In the genomic region with DNA sequence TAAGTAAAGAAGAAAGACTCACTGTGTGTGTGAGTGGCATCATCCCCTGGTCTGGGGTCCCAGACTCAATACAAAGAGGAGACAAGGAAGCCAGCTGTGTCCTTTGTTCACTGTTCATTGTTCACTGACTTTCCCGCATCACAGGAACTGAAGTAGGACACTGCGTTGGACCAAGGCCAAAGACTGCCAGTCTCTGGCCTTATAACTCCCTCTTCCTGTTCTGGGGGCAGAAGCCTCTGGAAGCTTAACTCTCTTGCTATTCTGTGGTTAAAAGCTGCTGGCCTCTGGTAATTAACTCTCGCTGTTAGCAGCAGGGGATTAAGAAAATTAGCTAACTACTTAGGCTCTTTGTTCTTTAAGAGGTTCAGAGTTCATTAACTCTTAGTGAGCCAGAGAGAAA, we compare ENCODE assay signal across 19 mouse cellular contexts.
DNase-seq lines count a peak whose midpoint lies in the region; ATAC-seq and TF ChIP-seq lines count a peak whose summit lies in the region.
"Had no signal": no experiment of that assay in that cellular context is flagged by ENCODE, and none has a peak within 500 bp of the region (broad histone marks: within the 10 kb centered on the region; RNA-seq: fewer than 3 reads in every experiment).

No protein-coding gene starts in this region.

- 11% methylated on average over 3 of the region's 3 CpGs for WGBS in hindbrain, postnatal 0 days
- 13% methylated on average over 3 of the region's 3 CpGs for WGBS in hindbrain, embryonic 16.5 days
- WGBS in midbrain, embryonic 14.5 days: 5% methylated on average over 3 of the region's 3 CpGs
- WGBS in midbrain, embryonic 13.5 days: 4% methylated on average over 3 of the region's 3 CpGs
- WGBS in embryonic facial prominence, embryonic 10.5 days: 15% methylated on average over 3 of the region's 3 CpGs

- H3K9ac ChIP-seq in hindbrain, postnatal 0 days (replicated peaks; ENCODE audit: low read length): no peak overlapping the region
- no peak overlapping the region for H3K9ac ChIP-seq in hindbrain, embryonic 16.5 days (ENCODE audit: low read depth, low read length)
- no peak overlapping the region for H3K9ac ChIP-seq in midbrain, embryonic 14.5 days (replicated peaks; ENCODE audit: low read length)
- no peak overlapping the region for H3K9ac ChIP-seq in midbrain, embryonic 13.5 days (replicated peaks)
- H3K9ac ChIP-seq: limb, embryonic 15.5 days; liver, embryonic 14.5 days; lung, embryonic 15.5 days; neural tube, embryonic 12.5 days had no signal

- no peak overlapping the region for H3K27ac ChIP-seq in hindbrain, postnatal 0 days
- H3K27ac ChIP-seq in hindbrain, embryonic 16.5 days (ENCODE audit: low read depth, low read length): no peak overlapping the region
- no peak overlapping the region for H3K27ac ChIP-seq in midbrain, embryonic 14.5 days (replicated peaks; ENCODE audit: low read depth, low read length)
- H3K27ac ChIP-seq in midbrain, embryonic 13.5 days: no peak overlapping the region
- no peak overlapping the region for H3K27ac ChIP-seq in embryonic facial prominence, embryonic 10.5 days (replicated peaks)
- H3K27ac ChIP-seq: gastrocnemius, adult 2 months; limb, embryonic 15.5 days; liver, embryonic 14.5 days; lung, embryonic 15.5 days; neural tube, embryonic 12.5 days had no signal

- no peak overlapping the region for H3K4me3 ChIP-seq in hindbrain, postnatal 0 days (ENCODE audit: low read length)
- H3K4me3 ChIP-seq in hindbrain, embryonic 16.5 days (ENCODE audit: low read length): no peak overlapping the region
- H3K4me3 ChIP-seq in midbrain, embryonic 14.5 days (replicated peaks; ENCODE audit: low read depth, low read length): no peak overlapping the region
- no peak overlapping the region for H3K4me3 ChIP-seq in midbrain, embryonic 13.5 days (replicated peaks)
- H3K4me3 ChIP-seq in embryonic facial prominence, embryonic 10.5 days: no peak overlapping the region
- H3K4me3 ChIP-seq: gastrocnemius, adult 2 months; limb, embryonic 15.5 days; lung, embryonic 15.5 days; neural tube, embryonic 12.5 days had no signal

- peak; percentile 39 for DNase-seq in hindbrain, postnatal 0 days (ENCODE audit: low spot score)
- DNase-seq in midbrain, embryonic 14.5 days: peak; percentile 27
- peak; percentile 7 for DNase-seq in embryonic facial prominence, embryonic 10.5 days (ENCODE audit: low spot score)
- peak; percentile 24 for DNase-seq in retina, postnatal 7 days (ENCODE audit: low read depth, low spot score)
- DNase-seq in ovary, postnatal 10 days (ENCODE audit: low spot score): no peak
- DNase-seq: adrenal gland, postnatal 10 days; B cell, adult 2 months; cerebellum, adult 9-10 months; gastrocnemius, adult 2 months; kidney, postnatal 25 days; lung, postnatal 4 days; thymus, adult 18-20 months had no signal

- no peak overlapping the region for H3K4me2 ChIP-seq in hindbrain, postnatal 0 days (ENCODE audit: low read depth, low read length)
- no peak overlapping the region for H3K4me2 ChIP-seq in hindbrain, embryonic 16.5 days (ENCODE audit: low read length)
- no peak overlapping the region for H3K4me2 ChIP-seq in midbrain, embryonic 14.5 days (ENCODE audit: low read length)
- H3K4me2 ChIP-seq in midbrain, embryonic 13.5 days (replicated peaks): no peak overlapping the region
- H3K4me2 ChIP-seq: limb, embryonic 15.5 days; lung, embryonic 15.5 days; neural tube, embryonic 12.5 days had no signal

- TF ChIP-seq CTCF in hindbrain, postnatal 0 days (IDR thresholded peaks at IDR 0.05; ENCODE audit: low read depth): no peak

- no peak for ATAC-seq in hindbrain, postnatal 0 days
- ATAC-seq in hindbrain, embryonic 16.5 days: no peak
- ATAC-seq in midbrain, embryonic 14.5 days (ENCODE audit: low FRiP score, low TSS enrichment): no peak
- no peak for ATAC-seq in midbrain, embryonic 13.5 days

- no peaks in the 10 kb centered on the region for H3K9me3 ChIP-seq in hindbrain, postnatal 0 days (ENCODE audit: low read length)
- no peaks in the 10 kb centered on the region for H3K9me3 ChIP-seq in hindbrain, embryonic 16.5 days (ENCODE audit: control insufficient read depth, low read length)
- 0 out of 2 replicates have a peak, but pooled peaks cover 7% of the 10 kb centered on the region for H3K9me3 ChIP-seq in midbrain, embryonic 14.5 days (ENCODE audit: control insufficient read depth, low read length)
- H3K9me3 ChIP-seq in midbrain, embryonic 13.5 days: 0 out of 2 replicates have a peak, but pooled peaks cover 10% of the 10 kb centered on the region
- peaks cover 4% of the 10 kb centered on the region; the same call in 1 of the 2 replicates for H3K9me3 ChIP-seq in embryonic facial prominence, embryonic 10.5 days
- H3K9me3 ChIP-seq: G1E; limb, embryonic 15.5 days; lung, embryonic 15.5 days; neural tube, embryonic 12.5 days had no signal

- H3K36me3 ChIP-seq in hindbrain, postnatal 0 days (ENCODE audit: insufficient read depth, low read length): no peaks in the 10 kb centered on the region
- H3K36me3 ChIP-seq in hindbrain, embryonic 16.5 days (ENCODE audit: control insufficient read depth, insufficient read depth, low read length): no peaks in the 10 kb centered on the region
- no peaks in the 10 kb centered on the region for H3K36me3 ChIP-seq in midbrain, embryonic 14.5 days (ENCODE audit: control insufficient read depth, insufficient read depth, low read length)
- H3K36me3 ChIP-seq in midbrain, embryonic 13.5 days: no peaks in the 10 kb centered on the region
- H3K36me3 ChIP-seq in embryonic facial prominence, embryonic 10.5 days (replicated peaks): no peaks in the 10 kb centered on the region
- H3K36me3 ChIP-seq: G1E; limb, embryonic 15.5 days; lung, embryonic 15.5 days; neural tube, embryonic 12.5 days had no signal

- H3K27me3 ChIP-seq in hindbrain, postnatal 0 days (ENCODE audit: insufficient read depth, low read length): no peaks in the 10 kb centered on the region
- H3K27me3 ChIP-seq in hindbrain, embryonic 16.5 days (replicated peaks; ENCODE audit: control insufficient read depth, insufficient read depth, low read length): no peaks in the 10 kb centered on the region
- no peaks in the 10 kb centered on the region for H3K27me3 ChIP-seq in midbrain, embryonic 14.5 days (ENCODE audit: control insufficient read depth, insufficient read depth, low read length)
- H3K27me3 ChIP-seq in midbrain, embryonic 13.5 days: no peaks in the 10 kb centered on the region
- no peaks in the 10 kb centered on the region for H3K27me3 ChIP-seq in embryonic facial prominence, embryonic 10.5 days (replicated peaks; ENCODE audit: low read depth, poor library complexity, severe bottlenecking)
- H3K27me3 ChIP-seq: limb, embryonic 15.5 days; lung, embryonic 15.5 days; neural tube, embryonic 12.5 days had no signal

- no peaks in the 10 kb centered on the region for H3K4me1 ChIP-seq in hindbrain, postnatal 0 days (ENCODE audit: insufficient read depth, low read length)
- no peaks in the 10 kb centered on the region; the same call in 1 of the 2 replicates for H3K4me1 ChIP-seq in hindbrain, embryonic 16.5 days (ENCODE audit: control insufficient read depth, insufficient read depth, low read depth, low read length)
- no peaks in the 10 kb centered on the region for H3K4me1 ChIP-seq in midbrain, embryonic 14.5 days (ENCODE audit: control insufficient read depth, insufficient read depth, low read length)
- 0 out of 2 replicates have a peak, but pooled peaks cover 4% of the 10 kb centered on the region for H3K4me1 ChIP-seq in midbrain, embryonic 13.5 days (replicated peaks)
- H3K4me1 ChIP-seq in embryonic facial prominence, embryonic 10.5 days: peaks cover 6% of the 10 kb centered on the region; the same call in 1 of the 2 replicates
- H3K4me1 ChIP-seq: limb, embryonic 15.5 days; lung, embryonic 15.5 days; neural tube, embryonic 12.5 days had no signal
